Mouse (Mus musculus): ENCODE data around the gene Gm5447. TPM values are rescaled to one million over a fixed set of nuclear protein-coding genes. Genes with fewer than 3 reads are reported as not detected.

Gene Gm5447
- total and polyA plus RNA-seq, 3 experiments, result not detected

DNA sequence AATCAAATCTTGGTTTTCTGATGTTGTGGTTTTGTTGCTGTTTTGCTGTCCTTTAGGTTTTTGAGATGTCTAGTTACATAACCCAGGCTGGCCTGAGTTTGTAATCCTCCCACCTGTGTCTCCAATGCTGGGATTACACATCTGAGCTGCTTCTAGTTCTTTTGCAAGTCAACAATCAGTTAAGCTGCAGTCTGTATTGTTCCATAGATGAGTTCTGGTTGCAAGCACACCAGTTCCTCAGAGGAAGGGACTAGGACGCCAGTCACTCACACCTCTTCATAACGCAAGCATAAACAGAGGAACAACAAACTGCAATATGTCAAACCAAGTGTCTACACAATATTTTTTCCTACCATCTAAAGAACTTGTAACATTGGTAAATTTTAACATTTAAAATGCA, 22.0 kb upstream of the Gm5447 start:
- H3K9me3 ChIP-seq (replicated peaks; ENCODE audit: insufficient read depth, low read length), result no peaks in the 10 kb centered on the region
- peaks cover under 1 to 3% of the 10 kb centered on the region in 2 experiments; a peak in 3 of 4 replicates for H3K36me3 ChIP-seq (ENCODE audit: control insufficient read depth in 1 of 2, insufficient read depth in 2 of 2, low read length in 2 of 2)
- H3K9ac ChIP-seq (ENCODE audit: control insufficient read depth, low read depth, low read length, poor library complexity, severe bottlenecking), result no peak overlapping the region
- peaks cover 0 to 11% of the 10 kb centered on the region in 2 experiments; a peak in 1 of 4 replicates for H3K4me1 ChIP-seq (ENCODE audit: control insufficient read depth in 1 of 2, insufficient read depth in 2 of 2, low read length in 2 of 2)
- peaks cover 2% of the 10 kb centered on the region; the same call in 1 of the 2 replicates for H3K79me2 ChIP-seq (ENCODE audit: control insufficient read depth, insufficient read depth, low read length, poor library complexity)
- no peak for DNase-seq (ENCODE audit: low read depth, low spot score)
- H3K4me3 ChIP-seq (ENCODE audit: control insufficient read depth in 1 of 2, insufficient read depth in 1 of 2, low read depth in 2 of 2, low read length in 2 of 2), result no peak overlapping the region
- no peak for TF ChIP-seq MYB (IDR thresholded peaks at IDR 0.05; ENCODE audit: low read depth, low read length)
- TF ChIP-seq CTCF (IDR thresholded peaks at IDR 0.05 in 2 of 3, conservative IDR thresholded peaks at IDR 0.05 in 1 of 3; ENCODE audit: control insufficient read depth in 1 of 3, insufficient read depth in 1 of 3, low read depth in 2 of 3, low read length in 3 of 3, poor library complexity in 1 of 3, severe bottlenecking in 1 of 3), result no peak
- TF ChIP-seq JUND (IDR thresholded peaks at IDR 0.05; ENCODE audit: low read depth, low read length), result no peak
- no peak for TF ChIP-seq MAZ (IDR thresholded peaks at IDR 0.05; ENCODE audit: low read depth, low read length)
- no peak for TF ChIP-seq TBP (IDR thresholded peaks at IDR 0.05; ENCODE audit: low read depth, low read length)
- TF ChIP-seq CHD2 (IDR thresholded peaks at IDR 0.05; ENCODE audit: low read length), result no peak
- no peak for TF ChIP-seq MAX (IDR thresholded peaks at IDR 0.05; ENCODE audit: low read length)
- no peak for TF ChIP-seq NRF1 (IDR thresholded peaks at IDR 0.05; ENCODE audit: insufficient read depth, low read depth, low read length, poor library complexity, severe bottlenecking)
- TF ChIP-seq RAD21 (IDR thresholded peaks at IDR 0.05; ENCODE audit: low read depth, low read length), result no peak
- no peak for TF ChIP-seq ZMIZ1 (IDR thresholded peaks at IDR 0.05; ENCODE audit: low read depth, low read length)
- no peak for TF ChIP-seq GABPA (IDR thresholded peaks at IDR 0.05; ENCODE audit: low read depth, low read length)
- no peak for TF ChIP-seq ELF1 (IDR thresholded peaks at IDR 0.05; ENCODE audit: low read depth, low read length)
- TF ChIP-seq POLR2AphosphoS2 (IDR thresholded peaks at IDR 0.05; ENCODE audit: low read length), result no peak
- no peak for TF ChIP-seq TCF12 (IDR thresholded peaks at IDR 0.05; ENCODE audit: low read depth, low read length)
- no peak for TF ChIP-seq GATA1 (IDR thresholded peaks at IDR 0.05; ENCODE audit: low read depth, low read length)
- TF ChIP-seq HCFC1 (IDR thresholded peaks at IDR 0.05; ENCODE audit: low read depth, low read length), result no peak
- H3K27ac ChIP-seq (ENCODE audit: control insufficient read depth, low read depth, low read length), result no peak overlapping the region
- no peaks in the 10 kb centered on the region for H3K27me3 ChIP-seq (ENCODE audit: control insufficient read depth in 1 of 2, insufficient read depth in 2 of 2, low read length in 2 of 2)

GRCm38 (mm10) chr13:30953580-30953979, 20.4 kb upstream of the Gm5447 start:
- H3K36me3 ChIP-seq (ENCODE audit: control insufficient read depth in 1 of 2, insufficient read depth in 2 of 2, low read length in 2 of 2), result peaks cover 0 to 3% of the 10 kb centered on the region in 2 experiments; a peak in 3 of 4 replicates

More at GRCm38 (mm10) chr13:30953580-30953979, 20.4 kb upstream of the Gm5447 start:
- peaks cover 2% of the 10 kb centered on the region; the same call in 1 of the 2 replicates for H3K79me2 ChIP-seq (ENCODE audit: control insufficient read depth, insufficient read depth, low read length, poor library complexity)
- no peak overlapping the region for H3K9ac ChIP-seq (ENCODE audit: control insufficient read depth, low read depth, low read length, poor library complexity, severe bottlenecking)
- H3K4me3 ChIP-seq (ENCODE audit: control insufficient read depth in 1 of 2, insufficient read depth in 1 of 2, low read depth in 2 of 2, low read length in 2 of 2), result no peak overlapping the region
- H3K27me3 ChIP-seq (ENCODE audit: control insufficient read depth in 1 of 2, insufficient read depth in 2 of 2, low read length in 2 of 2), result no peaks in the 10 kb centered on the region
- TF ChIP-seq MYC (IDR thresholded peaks at IDR 0.05; ENCODE audit: low read depth, low read length) (no peak), UBTF (IDR thresholded peaks at IDR 0.05; ENCODE audit: borderline replicate concordance, insufficient read depth, low read depth, low read length) (no peak), MAFK (IDR thresholded peaks at IDR 0.05; ENCODE audit: borderline replicate concordance, low read depth, low read length) (no peak), NRF1 (IDR thresholded peaks at IDR 0.05; ENCODE audit: insufficient read depth, low read depth, low read length, poor library complexity, severe bottlenecking) (no peak), ZC3H11A (IDR thresholded peaks at IDR 0.05; ENCODE audit: low read depth, low read length) (no peak), POLR2AphosphoS5 (IDR thresholded peaks at IDR 0.05; ENCODE audit: borderline replicate concordance, low read depth, low read length) (no peak), ELF1 (IDR thresholded peaks at IDR 0.05; ENCODE audit: low read depth, low read length) (no peak), JUND (IDR thresholded peaks at IDR 0.05; ENCODE audit: low read depth, low read length) (no peak)
- no peak overlapping the region for H3K27ac ChIP-seq (ENCODE audit: control insufficient read depth, low read depth, low read length)
- DNase-seq (ENCODE audit: low read depth, low spot score), result no peak
- H3K4me1 ChIP-seq (ENCODE audit: control insufficient read depth in 1 of 2, insufficient read depth in 2 of 2, low read length in 2 of 2), result 0 out of 4 replicates have a peak, but pooled peaks cover 0 to 4% of the 10 kb centered on the region in 2 experiments
- no peaks in the 10 kb centered on the region for H3K9me3 ChIP-seq (replicated peaks; ENCODE audit: insufficient read depth, low read length)

Measured in MEL (cell line).